Mouse (Mus musculus) layer of hippocampus, adult 18-20 months (tissue): Measurements from ENCODE around the gene Ppdpf. TPM values are rescaled to one million over a fixed set of nuclear protein-coding genes. Genes with fewer than 3 reads are reported as not detected.
"Not testable (repeated sequence)": the region's sequence is repeated elsewhere in the genome, so short reads cannot be mapped to it uniquely, and the experiment has no call there.

Experiments
- DNase-seq, 2 experiments: peaks; one replicate each; pipeline ENCODE4 v3.0.0; 2022; ENCODE audit warnings: low spot score in 2 of 2
- total RNA-seq, 2 experiments: library from RNA; stranded (reverse); gene quantifications; 2 replicates each; pipeline ENCODE4 v1.2.3; 2021

Gene Ppdpf
- total RNA-seq, 2 experiments from 2014 or later = 84.9 to 85.1 TPM

- no peak for DNase-seq
Observed at GRCm38 (mm10) chr2:181158471-181158870, 28.6 kb upstream of the Ppdpf start.

- peak in 1 of 2 experiments; percentile 84 for DNase-seq
Observed at GRCm38 (mm10) chr2:181159091-181159514, 27.9 kb upstream of the Ppdpf start.

GRCm38 (mm10) chr2:181159771-181160170 lies 27.3 kb upstream of the Ppdpf start:
- DNase-seq = peak; percentile 77 to 83

- DNase-seq = no peak
Observed at GRCm38 (mm10) chr2:181160821-181161220, 26.2 kb upstream of the Ppdpf start.

GRCm38 (mm10) chr2:181166469-181166868 lies 20.6 kb upstream of the Ppdpf start:
- DNase-seq = no peak

GRCm38 (mm10) chr2:181174646-181175045 lies 12.4 kb upstream of the Ppdpf start:
- no peak for DNase-seq

- no peak for DNase-seq
Observed at GRCm38 (mm10) chr2:181178015-181178414, 9.0 kb upstream of the Ppdpf start.

GRCm38 (mm10) chr2:181178471-181178870 lies 8.6 kb upstream of the Ppdpf start:
- no peak for DNase-seq

GRCm38 (mm10) chr2:181180898-181181297 lies 6.1 kb upstream of the Ppdpf start:
- DNase-seq = peak in 1 of 2 experiments; percentile 60

GRCm38 (mm10) chr2:181186635-181187034 lies 412 bp upstream of the Ppdpf start:
- peak; percentile 87 to 95 for DNase-seq

GRCm38 (mm10) chr2:181188681-181189080 lies 1.6 kb downstream of the Ppdpf start:
- DNase-seq = no peak

- DNase-seq = no peak
Observed at GRCm38 (mm10) chr2:181189321-181189720, 2.3 kb downstream of the Ppdpf start.

GRCm38 (mm10) chr2:181191385-181191784 lies 4.3 kb downstream of the Ppdpf start:
- DNase-seq = not testable (repeated sequence)

- no peak for DNase-seq
Observed at GRCm38 (mm10) chr2:181191936-181192335, 4.9 kb downstream of the Ppdpf start.

GRCm38 (mm10) chr2:181193044-181193443 lies 6.0 kb downstream of the Ppdpf start:
- no peak for DNase-seq

- no peak for DNase-seq
Observed at GRCm38 (mm10) chr2:181196628-181197300, 9.7 kb downstream of the Ppdpf start.

- no peak for DNase-seq
Observed at GRCm38 (mm10) chr2:181201606-181202005, 14.6 kb downstream of the Ppdpf start.

- no peak for DNase-seq
Observed at GRCm38 (mm10) chr2:181202422-181202821, 15.4 kb downstream of the Ppdpf start, which contains the start of gene Ptk6. Gene Ptk6 (minus strand): TSS chr2:181202789.

- no peak for DNase-seq
Observed at GRCm38 (mm10) chr2:181202886-181203285, 15.8 kb downstream of the Ppdpf start.

- DNase-seq = no peak
Observed at GRCm38 (mm10) chr2:181205678-181206077, 18.6 kb downstream of the Ppdpf start.

GRCm38 (mm10) chr2:181206118-181206517 lies 19.1 kb downstream of the Ppdpf start:
- no peak for DNase-seq

GRCm38 (mm10) chr2:181212389-181213020 lies 25.5 kb downstream of the Ppdpf start:
- DNase-seq = no peak

GRCm38 (mm10) chr2:181213021-181213445 lies 26.0 kb downstream of the Ppdpf start, which contains the start of gene Srms:
Gene Srms (minus strand): TSS chr2:181213185.
- DNase-seq = no peak
